Mouse (Mus musculus): ENCODE measurements around the gene Amdhd2.
"Not testable (repeated sequence)": the region's sequence is repeated elsewhere in the genome, so short reads cannot be mapped to it uniquely, and the experiment has no call there.

Gene Amdhd2

DNA sequence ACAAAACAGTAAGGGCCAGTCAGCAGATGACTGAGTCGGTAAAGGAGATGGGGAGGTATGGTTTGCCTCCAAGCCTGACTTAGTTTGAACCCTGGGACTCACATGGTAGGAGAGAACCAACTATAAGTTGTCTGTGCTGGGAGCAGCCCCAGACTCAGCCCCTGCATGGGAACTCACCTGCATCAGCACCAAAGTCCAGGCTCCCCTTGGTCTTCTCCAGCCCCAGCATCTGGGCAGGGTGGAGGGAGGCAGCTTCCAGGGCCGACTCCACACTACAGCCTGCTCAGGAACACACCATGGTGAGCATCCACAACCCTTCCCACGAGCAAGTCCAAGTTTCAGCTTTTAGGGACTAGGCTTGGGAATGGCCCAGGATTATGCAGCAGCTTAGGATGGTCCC lies 7.2 kb downstream of the Amdhd2 start:
- DNase-seq (ENCODE audit: low spot score) = no peak

DNA sequence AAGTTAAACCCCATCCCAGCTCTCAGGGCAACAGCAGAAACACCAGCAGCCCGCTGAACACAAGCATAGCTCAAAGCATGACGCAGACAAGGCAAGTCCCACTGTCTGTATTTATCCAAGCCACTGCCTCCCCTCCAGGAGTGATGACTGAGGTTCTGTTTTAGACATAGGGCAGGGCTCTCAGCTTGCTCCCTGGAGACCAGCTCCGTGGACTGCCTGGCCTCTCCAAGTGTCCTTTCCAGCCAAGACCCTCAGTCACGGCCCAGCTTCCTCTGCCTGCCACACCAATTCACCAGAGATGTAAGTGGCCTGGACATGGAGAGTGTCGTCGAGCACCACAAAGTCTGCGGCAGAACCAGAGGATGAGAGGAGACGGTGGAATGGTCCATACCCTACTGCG lies 7.8 kb downstream of the Amdhd2 start:
- DNase-seq (ENCODE audit: low spot score) = no peak

DNA sequence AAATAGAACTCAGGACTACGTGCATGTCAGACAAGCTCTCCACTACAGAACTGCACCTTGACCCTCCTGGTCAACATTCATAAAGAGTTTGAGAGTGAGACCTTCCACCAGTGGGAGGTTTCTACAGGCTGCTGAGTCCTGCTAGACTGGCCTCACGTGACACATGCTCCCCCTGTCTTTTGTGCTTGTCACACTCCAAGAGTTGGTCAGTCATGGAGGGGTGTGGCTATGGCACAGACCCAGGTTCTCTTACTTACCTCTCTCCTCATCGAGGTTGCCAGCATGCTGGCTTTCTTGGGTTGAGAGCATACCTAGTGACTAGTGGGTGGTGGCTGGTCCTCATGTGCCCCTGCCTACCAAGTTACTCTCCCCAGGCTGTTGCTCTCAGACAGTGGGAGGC lies 9.1 kb downstream of the Amdhd2 start:
- no peak for DNase-seq (ENCODE audit: low spot score)

DNA sequence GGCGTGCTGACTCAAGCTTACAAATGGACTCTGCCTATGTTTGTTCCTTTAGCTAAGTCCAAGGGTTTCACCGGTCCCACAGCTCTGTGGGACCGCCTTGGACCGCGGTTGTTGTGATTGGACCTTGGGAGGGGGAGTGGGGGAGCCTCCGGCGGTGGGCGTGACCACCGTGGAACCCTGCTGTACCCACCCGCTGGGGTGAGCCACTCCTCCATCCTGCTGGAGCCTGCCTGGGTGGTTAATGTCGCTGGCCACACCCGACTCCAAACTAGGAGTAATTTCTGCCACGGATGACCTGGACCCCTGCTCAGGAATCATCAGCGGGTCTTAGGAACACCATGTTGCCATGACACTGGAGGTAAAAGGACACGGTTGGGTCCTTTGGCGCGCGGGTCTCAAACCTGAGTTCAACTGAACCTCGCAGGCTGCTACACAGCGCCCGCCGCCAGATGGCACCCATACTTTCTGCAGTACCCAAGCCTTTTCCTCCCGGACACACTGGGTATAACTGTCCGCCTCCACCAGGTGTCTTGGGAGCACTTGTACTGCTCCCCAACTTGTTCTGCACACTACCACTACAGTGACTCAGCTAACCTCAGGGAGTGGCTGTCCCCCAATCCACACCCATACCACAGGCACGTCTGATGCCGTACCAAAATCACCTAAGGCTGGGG lies 11.5 kb downstream of the Amdhd2 start:
- peak; percentile 88 for DNase-seq (ENCODE audit: low spot score)

DNA sequence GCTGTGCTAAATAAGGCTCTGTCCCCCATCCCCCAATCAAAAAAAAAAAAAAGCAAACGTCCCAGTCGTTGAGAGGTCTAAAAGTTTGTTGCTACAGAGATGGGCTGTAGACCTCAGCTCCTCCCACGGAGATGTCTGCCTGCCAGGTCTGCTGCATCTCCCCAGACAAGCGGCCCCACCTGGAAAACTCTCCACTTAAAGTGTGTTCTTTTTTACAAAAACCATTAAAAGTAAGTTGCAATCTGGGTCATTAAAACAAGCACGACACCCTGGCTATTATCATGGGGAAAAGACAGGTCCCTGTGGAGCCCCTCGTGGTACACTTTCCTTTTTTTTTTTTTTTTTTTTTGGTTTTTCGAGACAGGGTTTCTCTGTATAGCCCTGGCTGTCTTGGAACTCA lies 12.2 kb downstream of the Amdhd2 start:
- no peak for DNase-seq (ENCODE audit: low spot score)

DNA sequence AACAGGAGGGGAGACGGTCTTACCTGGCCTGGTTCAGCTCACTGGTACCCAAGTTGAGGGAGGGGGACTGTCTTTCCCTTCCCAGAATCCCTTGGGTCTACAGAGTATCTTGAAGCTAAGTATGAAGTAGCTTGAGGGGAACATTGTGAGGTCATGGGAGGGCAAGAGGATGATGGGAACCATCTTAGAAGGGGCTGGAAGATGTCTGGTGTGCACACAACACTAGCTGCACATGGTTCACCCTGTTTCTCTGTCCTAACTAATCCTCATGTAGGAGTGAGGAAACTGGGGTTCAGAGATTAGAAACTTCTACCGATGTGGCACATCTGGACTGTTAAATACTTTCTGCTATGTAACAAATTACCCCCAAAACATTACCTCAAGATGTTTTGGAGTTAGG lies 12.7 kb downstream of the Amdhd2 start, which contains the start of gene Pdpk1:
Gene Pdpk1 (minus strand): TSS at position 101 of the 400 bp plus-strand sequence.
- no peak for DNase-seq (ENCODE audit: low spot score)

DNA sequence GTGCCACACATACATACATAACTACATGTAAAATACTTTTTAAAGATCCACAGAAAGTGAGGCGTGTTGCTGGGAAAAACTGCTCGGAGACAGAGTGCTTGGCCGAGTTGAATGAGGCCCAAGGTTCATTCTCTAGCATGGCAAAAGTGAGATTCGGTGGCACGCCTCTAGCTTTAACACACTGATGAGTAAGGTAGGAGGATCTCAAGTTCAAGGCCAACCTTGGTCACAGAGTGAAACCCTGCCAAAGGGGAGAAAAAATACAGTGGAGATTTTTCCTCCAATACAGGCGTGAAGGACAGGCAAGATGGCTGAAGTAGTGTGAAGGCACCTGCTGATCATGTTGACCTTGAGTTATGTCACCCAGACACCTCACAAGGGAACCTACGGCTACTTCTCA lies 14.1 kb downstream of the Amdhd2 start:
- no peak for DNase-seq (ENCODE audit: low spot score)

DNA sequence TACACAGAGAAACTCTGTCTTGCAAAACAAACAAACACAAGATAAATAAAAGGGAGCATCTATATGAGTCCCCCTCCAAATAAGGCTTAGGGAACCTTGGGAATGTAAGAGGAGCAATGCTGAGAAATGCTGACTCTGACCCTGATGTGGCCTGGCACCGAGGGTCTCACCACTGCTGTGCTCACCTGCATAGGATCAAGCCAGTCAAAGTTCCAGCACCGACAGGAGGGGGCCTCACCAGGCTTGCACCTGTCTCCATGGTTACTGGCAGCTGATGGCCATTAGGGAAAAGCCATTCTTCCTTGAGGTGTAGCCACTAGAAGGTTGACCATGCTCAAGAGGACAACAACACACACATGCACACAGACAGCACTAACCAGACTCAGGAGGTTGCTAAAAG lies 20.7 kb downstream of the Amdhd2 start:
- no peak for DNase-seq (ENCODE audit: low spot score)

DNA sequence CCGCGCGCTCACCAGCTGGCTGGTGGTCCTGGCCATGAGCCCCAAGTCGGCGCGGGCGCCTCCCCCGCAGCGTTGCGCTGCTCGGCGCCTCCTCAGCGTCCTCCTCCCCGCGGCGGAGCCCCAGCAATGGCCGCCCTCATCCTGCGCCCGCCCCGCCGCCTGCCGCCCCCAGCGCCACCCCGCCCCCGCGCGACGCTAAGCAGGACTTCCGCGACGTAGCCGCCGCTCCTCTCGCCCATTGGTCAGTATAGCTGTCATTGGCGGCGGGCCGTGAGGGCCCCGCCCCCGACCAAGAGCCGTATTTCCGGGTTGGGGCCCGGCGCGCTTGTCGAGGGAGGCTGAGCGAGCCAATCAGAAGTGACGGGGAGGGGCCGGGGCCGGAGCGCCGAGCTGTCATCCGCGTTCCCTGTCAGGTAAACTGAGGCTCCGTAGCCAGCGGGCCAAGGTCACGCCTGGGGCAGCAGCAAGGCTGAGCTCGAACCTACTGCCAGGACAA lies 22.1 kb downstream of the Amdhd2 start:
- DNase-seq (ENCODE audit: low spot score) = peak; percentile 97

DNA sequence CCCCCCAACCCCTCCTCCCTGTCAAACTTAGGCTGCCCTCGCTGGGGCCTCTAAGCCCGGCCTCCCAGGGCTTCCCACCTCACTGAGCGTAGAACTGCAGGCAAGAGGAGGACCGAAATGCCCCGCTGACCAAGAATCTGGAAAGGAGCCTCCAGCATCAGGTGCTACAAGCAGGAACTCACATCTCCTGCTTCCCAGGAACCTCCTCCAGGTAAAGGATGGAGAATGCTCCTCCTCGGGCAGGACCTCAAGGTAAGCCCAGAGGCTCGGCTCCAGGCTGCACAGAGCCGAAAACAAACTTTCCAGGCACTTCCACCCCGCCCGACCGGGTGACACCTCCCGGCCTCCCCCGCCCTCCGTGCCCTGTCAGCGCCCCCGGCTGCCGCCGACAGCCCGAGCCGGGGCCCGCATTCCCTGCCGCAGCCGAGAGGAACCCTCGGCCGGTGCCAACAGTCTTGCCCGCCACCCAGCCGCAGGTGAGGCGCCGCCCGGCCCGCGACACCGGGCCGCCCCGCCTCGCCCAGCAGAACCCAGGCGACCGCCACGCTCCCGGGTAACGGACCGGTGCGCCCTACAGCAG lies 22.6 kb downstream of the Amdhd2 start:
- DNase-seq (ENCODE audit: low spot score) = peak; percentile 28

DNA sequence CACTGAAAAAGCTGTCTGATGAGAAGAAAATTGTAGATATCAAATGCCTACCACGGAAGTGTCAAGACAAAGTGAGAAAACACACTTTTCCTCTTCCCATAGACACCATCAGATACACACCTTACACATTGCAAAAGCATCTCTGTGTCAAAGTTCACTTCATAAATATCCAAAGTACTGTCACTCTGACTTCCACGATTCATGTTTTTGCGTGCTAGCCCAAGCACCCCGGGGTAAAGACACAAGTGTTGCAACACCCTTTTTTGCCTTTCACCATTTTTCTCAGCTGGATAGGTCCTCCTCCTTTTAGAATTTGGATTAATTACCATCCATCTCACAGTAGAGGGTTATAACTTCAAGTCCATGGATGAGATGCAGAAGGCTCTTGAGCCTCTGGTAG lies 23.6 kb downstream of the Amdhd2 start:
- DNase-seq (ENCODE audit: low spot score) = no peak

DNA sequence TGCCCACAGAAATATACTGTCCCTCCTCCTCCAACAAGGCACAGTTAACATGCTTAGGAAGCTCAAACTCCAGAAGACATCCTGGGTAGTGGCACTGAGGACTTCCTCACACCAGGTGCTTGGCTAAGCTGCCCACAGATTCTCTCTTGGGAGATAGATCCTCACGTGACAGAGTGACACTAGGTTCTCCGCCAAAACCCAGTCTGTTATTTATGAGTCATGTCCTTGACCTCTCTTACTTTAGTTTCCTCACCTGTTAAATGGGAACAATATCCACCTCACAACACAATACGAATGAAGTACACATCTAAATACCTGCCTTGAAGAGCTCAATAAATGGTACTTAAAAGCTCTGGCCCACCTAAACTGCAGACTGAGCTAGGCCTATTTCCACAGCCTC lies 24.3 kb downstream of the Amdhd2 start:
- no peak for DNase-seq (ENCODE audit: low spot score)

DNA sequence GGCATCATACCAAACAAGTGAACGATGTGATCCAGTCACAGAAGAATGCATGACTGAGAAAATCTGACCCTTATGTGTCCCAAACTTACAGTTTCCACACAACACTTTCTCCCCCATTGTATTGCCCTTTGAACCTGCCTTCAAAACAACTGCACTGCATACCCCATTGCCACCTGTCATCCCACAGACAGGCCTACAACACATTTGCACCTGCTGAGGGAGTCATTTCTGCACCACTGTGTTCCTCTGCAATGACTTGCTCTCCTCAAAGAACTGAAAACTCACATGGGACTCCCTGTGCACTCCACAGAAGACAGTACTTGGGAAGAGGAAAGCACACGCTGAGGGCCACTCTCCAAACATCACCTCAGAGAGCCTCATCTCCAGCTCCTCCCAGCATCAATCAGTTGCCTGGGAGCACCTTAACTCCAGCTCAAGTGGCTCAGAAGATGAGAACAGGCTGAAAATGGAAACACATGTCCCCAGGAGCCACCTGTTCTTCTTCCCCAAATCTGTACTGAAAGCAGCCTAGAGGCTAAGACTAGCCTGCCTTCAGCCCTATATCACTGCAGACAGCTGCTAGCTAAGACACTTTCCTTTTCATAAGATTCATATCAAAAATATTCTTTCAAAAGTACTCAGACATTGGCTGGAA lies 26.2 kb downstream of the Amdhd2 start:
- no peak for DNase-seq (ENCODE audit: low spot score)

DNA sequence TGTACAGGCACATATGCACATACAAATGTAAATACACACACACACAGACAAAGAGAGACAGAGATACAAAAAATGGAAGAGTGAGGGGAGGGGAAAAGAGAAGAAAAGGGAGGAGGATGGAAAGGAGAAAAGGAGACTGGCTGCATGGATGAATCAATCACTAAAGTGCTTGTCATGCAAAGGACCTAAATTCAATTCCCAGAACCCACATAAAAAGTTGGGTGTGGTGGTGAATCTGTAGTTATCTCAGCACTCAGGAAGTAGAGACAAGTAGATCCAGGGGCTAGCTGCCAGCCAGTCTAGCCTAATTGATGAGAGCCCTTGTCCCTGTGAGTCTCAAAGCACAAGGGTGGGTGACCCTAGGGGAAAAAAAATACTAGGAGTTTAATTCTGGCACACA lies 29.5 kb downstream of the Amdhd2 start:
- no peak for DNase-seq (ENCODE audit: low spot score)

DNA sequence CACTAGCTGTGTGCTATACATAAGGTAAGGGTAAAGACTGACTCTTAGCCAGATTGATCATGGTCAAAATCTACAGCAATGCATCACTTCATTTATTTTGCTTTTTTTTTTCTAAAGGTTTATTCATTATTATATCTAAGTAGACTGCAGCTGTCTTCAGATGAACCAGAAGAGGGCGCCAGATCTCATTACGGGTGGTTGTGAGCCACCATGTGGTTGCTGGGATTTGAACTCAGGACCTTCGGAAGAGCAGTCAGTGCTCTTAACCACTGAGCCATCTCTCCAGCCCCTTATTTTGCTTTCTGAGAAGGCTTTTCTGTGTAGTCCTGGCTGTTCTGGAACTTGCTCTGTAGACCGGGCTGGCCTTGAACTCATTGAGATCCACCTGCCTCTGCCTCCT lies 30.6 kb downstream of the Amdhd2 start:
- not testable (repeated sequence) for DNase-seq (ENCODE audit: low spot score)

DNA sequence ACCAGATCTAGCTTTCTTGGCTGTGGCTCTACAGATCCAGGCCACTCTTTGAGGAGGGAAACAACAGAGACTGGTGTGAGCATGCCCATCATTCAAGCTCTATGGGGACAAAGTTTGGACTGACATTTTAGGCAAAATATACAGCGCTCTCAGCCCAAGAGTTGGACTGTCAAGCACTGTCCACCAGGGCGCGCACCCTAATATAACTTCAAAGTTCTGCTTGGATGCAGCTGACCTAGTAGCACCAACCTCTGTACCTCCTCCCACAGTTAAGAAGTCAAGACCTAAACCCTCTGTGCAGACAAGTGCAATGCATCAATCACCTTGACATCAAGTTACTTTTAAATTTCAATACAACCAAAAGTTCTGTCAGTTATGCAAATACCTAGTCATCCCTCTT lies 32.0 kb downstream of the Amdhd2 start:
- DNase-seq (ENCODE audit: low spot score) = no peak

DNA sequence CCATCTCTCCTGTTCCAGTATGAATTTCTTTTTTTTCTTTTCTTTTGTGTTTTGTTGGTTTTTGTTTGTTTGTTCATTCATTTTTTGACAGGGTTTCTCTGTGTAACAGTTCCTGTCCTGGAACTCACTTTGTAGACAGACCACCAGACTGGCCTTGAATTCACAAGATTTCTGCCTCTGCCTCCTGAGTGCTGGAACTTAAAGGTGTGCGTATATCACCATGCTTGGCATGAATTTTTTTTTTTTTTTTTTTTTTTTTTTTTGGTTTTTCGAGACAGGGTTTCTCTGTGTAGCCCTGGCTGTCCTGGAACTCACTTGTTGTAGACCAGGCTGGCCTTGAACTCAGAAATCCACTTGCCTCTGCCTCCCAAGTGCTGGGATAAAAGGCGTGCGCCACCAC lies 34.3 kb downstream of the Amdhd2 start:
- DNase-seq (ENCODE audit: low spot score) = not testable (repeated sequence)

DNA sequence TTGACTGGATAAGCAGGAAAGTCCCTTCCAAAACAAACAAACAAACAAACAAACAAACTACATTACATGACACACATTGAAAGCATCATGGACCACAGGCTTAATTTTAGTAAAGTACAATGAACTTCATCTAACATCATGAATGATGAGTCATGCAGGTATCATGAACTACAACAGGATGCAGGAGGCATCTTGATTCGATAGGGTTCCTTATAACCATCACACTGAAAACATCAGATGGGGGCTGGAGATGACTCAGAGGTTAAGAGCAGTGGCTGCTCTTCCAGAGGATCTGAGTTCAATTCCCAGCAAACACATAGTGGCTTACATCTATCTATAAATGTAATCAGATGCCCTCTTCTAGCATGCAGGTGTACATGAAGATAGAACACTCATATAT lies 36.0 kb downstream of the Amdhd2 start:
- no peak for DNase-seq (ENCODE audit: low spot score)

DNA sequence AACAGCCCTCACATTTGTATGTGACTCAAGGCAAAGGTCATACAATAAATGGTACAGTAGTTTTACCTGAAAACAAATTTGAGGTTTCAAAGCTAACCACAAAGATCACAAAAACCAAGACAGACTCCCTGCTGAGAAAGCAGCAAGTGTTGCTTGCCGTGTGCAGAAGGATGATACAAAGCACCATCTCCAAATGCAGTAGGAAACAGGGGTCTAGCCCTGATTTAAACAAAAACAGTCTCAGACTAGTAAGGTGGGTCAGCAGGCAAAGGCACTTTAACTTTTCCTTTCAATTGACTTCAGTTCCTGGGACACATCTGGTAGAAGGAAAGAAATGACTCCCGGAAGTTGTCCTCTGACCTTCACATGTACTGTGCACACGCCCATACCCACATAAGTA lies 36.8 kb downstream of the Amdhd2 start:
- no peak for DNase-seq (ENCODE audit: low spot score)

DNA sequence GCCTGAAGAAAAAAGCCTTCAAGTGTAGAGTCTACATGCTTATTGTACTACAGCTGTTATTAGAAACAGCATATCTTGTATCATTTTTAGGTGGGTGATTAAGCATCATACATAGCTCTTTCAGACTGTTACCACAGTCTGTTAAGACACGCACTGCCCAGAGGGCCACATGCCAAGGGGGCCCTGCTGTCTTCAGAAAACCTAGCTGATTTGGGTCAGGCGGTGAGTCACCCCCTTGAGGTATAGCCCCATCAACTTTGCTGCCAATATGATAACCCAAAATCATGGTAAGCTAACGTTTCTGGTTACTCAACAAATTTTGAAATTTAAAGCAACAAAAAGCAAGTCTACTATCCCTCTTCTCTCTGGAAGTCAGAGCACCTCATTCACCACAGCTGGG lies 44.1 kb downstream of the Amdhd2 start:
- DNase-seq (ENCODE audit: low spot score) = no peak

DNA sequence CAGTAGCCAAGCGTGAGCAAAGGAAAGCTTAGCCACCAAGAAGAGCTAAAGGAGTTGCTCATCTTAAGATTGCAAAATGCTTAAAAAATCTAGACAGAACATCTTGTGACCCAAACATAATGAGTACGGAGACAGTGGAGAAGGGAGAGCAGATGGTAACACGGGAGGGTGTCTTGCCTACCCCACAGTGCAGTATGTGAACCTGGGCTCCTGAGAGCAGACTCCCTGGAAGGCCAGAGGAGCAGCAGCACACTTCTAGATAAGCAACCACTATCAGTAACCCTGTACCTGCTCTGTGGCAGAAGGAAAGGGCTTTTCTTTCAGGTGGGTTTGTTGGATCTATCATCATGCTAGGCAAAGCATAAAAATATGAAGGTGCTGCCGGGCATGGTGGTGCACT lies 50.5 kb downstream of the Amdhd2 start:
- no peak for DNase-seq (ENCODE audit: low spot score)

DNA sequence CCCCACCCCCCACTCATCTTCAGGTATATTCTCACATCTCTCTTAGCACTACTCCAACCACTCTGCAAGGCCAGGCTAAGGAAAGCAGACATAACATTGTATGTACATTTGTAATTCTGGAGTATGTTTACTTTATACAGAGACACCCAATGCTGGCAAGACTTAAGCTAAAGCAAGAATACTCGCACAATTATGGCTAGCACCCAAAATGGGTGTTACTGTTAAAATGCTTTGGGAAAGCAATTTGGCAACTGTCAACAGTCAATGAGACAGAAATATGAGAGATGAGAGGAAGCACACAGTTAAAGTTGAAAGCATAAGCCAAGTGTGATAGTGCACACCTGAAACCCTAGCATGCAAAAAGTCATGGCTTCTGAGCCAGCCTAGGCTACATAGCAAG lies 52.3 kb downstream of the Amdhd2 start:
- DNase-seq (ENCODE audit: low spot score) = no peak

DNA sequence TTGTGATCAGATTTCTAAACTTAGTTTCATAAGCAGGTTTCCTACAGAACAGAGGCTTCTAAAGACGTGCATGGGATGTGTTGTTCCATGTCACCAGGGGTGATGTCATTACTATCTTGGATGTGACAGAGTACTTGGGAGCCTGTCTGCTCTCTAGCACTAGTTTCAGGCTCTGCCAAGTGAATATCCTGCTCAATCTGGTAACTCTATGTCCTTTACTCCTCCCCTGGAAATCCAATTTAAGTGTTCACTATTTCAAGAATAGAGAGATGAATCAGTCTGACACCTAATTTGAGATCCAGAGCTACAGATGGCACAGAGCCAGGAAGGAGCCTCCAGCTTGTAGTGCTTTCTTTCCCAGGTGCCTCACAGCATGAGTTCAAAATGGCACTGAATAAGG lies 54.7 kb downstream of the Amdhd2 start:
- no peak for DNase-seq (ENCODE audit: low spot score)
